Mouse (Mus musculus) ES-E14 (cell line): ENCODE results near the gene Ptprg. TPM values are rescaled to one million over a fixed set of nuclear protein-coding genes. Genes with fewer than 3 reads are reported as not detected.

Experiments used
- DNase-seq: peaks from one replicate; pipeline ENCODE4 v3.0.0-alpha.2; 2013; ENCODE audit warnings: low read depth, low spot score
- H3K27ac ChIP-seq: 2 replicates; pipeline ENCODE4 v1.5.1; 2012; ENCODE audit warnings: low read depth, mild to moderate bottlenecking, low read length, moderate library complexity, mixed read lengths; ENCODE audit not compliant: poor library complexity, insufficient read depth, severe bottlenecking
- H3K36me3 ChIP-seq: 2 replicates; pipeline ENCODE4 v1.6.1; 2012; ENCODE audit warnings: mild to moderate bottlenecking, low read length, moderate library complexity, mixed read lengths; ENCODE audit not compliant: control insufficient read depth, poor library complexity, insufficient read depth, severe bottlenecking
- H3K4me1 ChIP-seq, 2 experiments: fragments of 150-350 bp in 1 of 2; sonication (generic) in 1 of 2; 2 replicates each; pipeline ENCODE4 v1.6.1; 2012; ENCODE audit warnings: low read length in 2 of 2, mild to moderate bottlenecking in 1 of 2, mixed read lengths in 1 of 2; ENCODE audit not compliant: control insufficient read depth in 2 of 2, insufficient read depth in 2 of 2, poor library complexity in 1 of 2
- H3K4me3 ChIP-seq, 2 experiments: fragments of 150-350 bp in 1 of 2; sonication (generic) in 1 of 2; 2 replicates each; pipeline ENCODE4 v1.5.1; 2012; ENCODE audit warnings: low read length in 2 of 2, low read depth in 1 of 2, mild to moderate bottlenecking in 1 of 2, mixed read lengths in 1 of 2; ENCODE audit not compliant: insufficient read depth in 1 of 2, poor library complexity in 1 of 2, severe bottlenecking in 1 of 2
- H3K9ac ChIP-seq: 2 replicates; pipeline ENCODE4 v1.6.1; 2012; ENCODE audit warnings: low read depth, mild to moderate bottlenecking, low read length, mixed read lengths; ENCODE audit not compliant: poor library complexity, insufficient read depth, severe bottlenecking
- H3K9me3 ChIP-seq: fragments of 150-350 bp; sonication (generic); 2 replicates; pipeline ENCODE4 v1.6.1; 2012; ENCODE audit warnings: low read depth, mild to moderate bottlenecking, low read length; ENCODE audit not compliant: control insufficient read depth, insufficient read depth
- CHD2 ChIP-seq: IDR thresholded peaks from 2 replicates; pipeline ENCODE4 v1.6.1; 2014; ENCODE audit warnings: mild to moderate bottlenecking, low read depth, low read length, inconsistent platforms
- HCFC1 ChIP-seq: IDR thresholded peaks from 2 replicates; pipeline ENCODE4 v1.6.1; 2012; ENCODE audit warnings: low read length, inconsistent platforms, borderline replicate concordance; ENCODE audit not compliant: insufficient read depth
- MAFK ChIP-seq: IDR thresholded peaks from 2 replicates; pipeline ENCODE4 v1.6.1; 2014; ENCODE audit warnings: mild to moderate bottlenecking, low read depth, low read length, inconsistent platforms; ENCODE audit not compliant: insufficient read depth
- ZC3H11A ChIP-seq: IDR thresholded peaks from 2 replicates; pipeline ENCODE4 v1.6.1; 2012; ENCODE audit warnings: low read depth, mild to moderate bottlenecking, inconsistent platforms, low read length, borderline replicate concordance
- ZNF384 ChIP-seq: IDR thresholded peaks from 2 replicates; pipeline ENCODE4 v1.6.1; 2012; ENCODE audit warnings: low read depth, low read length, inconsistent platforms
- in situ Hi-C, 2 experiments: fragments of 600-800 bp; cut with MboI; formaldehyde crosslinking; loops; one replicate each; pipeline ENCODE4 v1.15.1; 2025; ENCODE audit warnings: low sequenced_read_pairs in 2 of 2, inconsistent platforms in 1 of 2; ENCODE audit not compliant: unreplicated experiment in 2 of 2
- total RNA-seq: library from RNA; depleted of rRNA; stranded (reverse); fragments of 300-350 nt; gene quantifications from 2 replicates; pipeline ENCODE4 v1.2.3, GENCODE M21; 2012

Ptprg gene
- total RNA-seq, 1 experiment, result 59.8 TPM

DNA sequence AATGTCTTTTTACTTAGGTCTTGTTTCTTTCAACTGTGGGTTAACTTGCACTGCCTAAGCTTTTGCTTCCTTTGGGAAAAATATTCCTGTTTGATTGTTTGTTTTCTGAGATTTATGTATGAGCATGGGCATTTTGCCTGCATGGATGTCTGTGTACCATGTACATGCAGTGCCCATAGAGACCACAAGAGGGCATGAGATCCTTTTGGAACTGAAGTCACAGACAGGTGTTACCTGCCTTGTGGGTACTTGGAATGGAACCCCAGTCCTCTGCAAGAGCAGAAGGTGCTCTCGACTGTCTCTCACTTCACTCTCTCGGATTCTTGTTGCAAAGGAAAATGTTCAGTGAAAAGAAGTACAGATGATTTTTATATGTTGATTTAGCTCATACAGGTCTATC, 655.2 kb downstream of the Ptprg start:
- no peaks in the 10 kb centered on the region; the same call in 1 of the 2 replicates for H3K36me3 ChIP-seq
- TF ChIP-seq CHD2 (no peak), ZC3H11A (peak; percentile 76), MAFK (no peak), ZNF384 (no peak), HCFC1 (no peak)
- no peak overlapping the region for H3K9ac ChIP-seq
- H3K9me3 ChIP-seq, result no peaks in the 10 kb centered on the region
- H3K4me1 ChIP-seq, result no peaks in the 10 kb centered on the region
- in situ Hi-C loops, result no loop called here
- H3K27ac ChIP-seq, result no peak overlapping the region
- H3K4me3 ChIP-seq, result no peak overlapping the region
- DNase-seq, result peak; percentile 33

DNA sequence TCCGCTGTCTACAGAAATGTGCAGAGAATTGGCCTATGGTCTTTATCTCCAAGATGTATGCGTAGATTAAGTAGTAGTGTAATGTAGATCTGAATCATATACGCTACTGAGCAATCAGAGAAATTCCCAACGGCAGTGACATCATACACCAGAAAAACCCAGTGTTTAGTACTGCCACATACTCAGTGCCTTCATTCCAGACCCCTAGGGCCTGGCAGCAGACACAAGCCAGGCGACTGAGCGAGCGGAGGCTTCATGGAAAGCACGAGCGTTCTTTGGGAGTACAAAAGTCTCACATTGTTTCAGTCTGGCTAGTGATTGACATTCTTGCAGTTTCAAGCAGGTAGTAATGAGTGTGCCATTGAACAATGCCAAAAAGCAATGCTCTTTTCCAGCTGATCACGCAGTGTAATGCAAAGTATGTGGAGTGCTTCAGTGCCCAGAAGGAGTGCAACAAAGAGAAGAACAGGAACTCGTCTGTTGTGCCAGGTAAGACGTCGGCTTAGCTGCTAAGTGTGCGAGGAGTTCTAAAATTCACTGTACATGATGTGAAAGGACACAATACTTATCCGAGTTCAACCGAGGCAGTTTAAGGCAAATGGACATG, 665.3 kb downstream of the Ptprg start:
- H3K9ac ChIP-seq, result no peak overlapping the region
- in situ Hi-C loops, result no loop called here
- no peak overlapping the region for H3K4me3 ChIP-seq
- no peaks in the 10 kb centered on the region for H3K9me3 ChIP-seq
- peaks cover 2% of the 10 kb centered on the region for H3K36me3 ChIP-seq
- no peak for DNase-seq
- H3K4me1 ChIP-seq, result no peaks in the 10 kb centered on the region
- no peak for TF ChIP-seq ZC3H11A
- TF ChIP-seq HCFC1, result no peak
- no peak for TF ChIP-seq CHD2
- no peak for TF ChIP-seq ZNF384
- TF ChIP-seq MAFK, result no peak
- no peak overlapping the region for H3K27ac ChIP-seq

DNA sequence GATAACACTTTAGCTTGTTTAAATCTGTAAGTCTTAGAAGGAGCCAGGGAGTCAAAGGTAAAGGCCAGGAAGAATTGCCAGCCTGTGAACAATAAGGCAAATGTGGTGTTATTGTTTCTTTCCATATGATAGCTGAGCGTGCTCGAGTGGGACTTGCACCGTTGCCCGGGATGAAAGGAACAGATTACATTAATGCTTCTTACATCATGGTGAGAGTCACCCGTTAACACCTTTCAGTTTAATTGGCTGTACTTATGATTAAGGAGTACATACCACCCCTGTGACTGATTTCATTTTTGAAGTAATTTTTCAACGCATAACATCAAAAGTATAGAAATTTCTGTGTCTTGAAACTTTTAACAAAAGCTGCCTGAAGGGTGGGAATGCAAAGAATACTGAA, 666.5 kb downstream of the Ptprg start:
- no peak for DNase-seq
- Histone ChIP-seq H3K4me3 (no peak overlapping the region), H3K4me1 (no peaks in the 10 kb centered on the region), H3K9ac (no peak overlapping the region), H3K9me3 (no peaks in the 10 kb centered on the region), H3K36me3 (peaks cover 2% of the 10 kb centered on the region), H3K27ac (no peak overlapping the region)
- TF ChIP-seq CHD2, result no peak
- TF ChIP-seq ZC3H11A, result no peak
- TF ChIP-seq HCFC1, result no peak
- no peak for TF ChIP-seq ZNF384
- TF ChIP-seq MAFK, result no peak
- in situ Hi-C loops, result no loop called here

DNA sequence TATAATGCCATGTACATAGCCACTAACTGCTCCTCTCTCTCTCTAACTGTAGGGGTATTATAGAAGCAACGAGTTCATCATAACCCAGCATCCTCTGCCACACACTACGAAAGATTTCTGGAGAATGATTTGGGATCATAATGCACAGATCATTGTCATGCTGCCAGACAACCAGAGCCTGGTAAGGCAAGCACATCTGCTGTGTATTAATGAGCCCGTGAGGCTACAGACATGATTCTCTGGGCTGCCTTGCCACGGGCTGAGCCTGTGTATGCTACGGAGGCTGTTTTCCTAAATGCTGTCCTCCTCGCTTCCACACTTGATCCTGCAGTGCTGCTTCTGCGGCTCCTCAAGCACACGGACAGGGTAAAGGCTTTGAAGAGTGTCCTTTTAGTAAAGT, 667.2 kb downstream of the Ptprg start:
- no peak for DNase-seq
- Histone ChIP-seq H3K9ac (no peak overlapping the region), H3K4me3 (no peak overlapping the region), H3K4me1 (no peaks in the 10 kb centered on the region), H3K36me3 (peaks cover 2% of the 10 kb centered on the region), H3K27ac (no peak overlapping the region), H3K9me3 (no peaks in the 10 kb centered on the region)
- no peak for TF ChIP-seq MAFK
- TF ChIP-seq CHD2, result no peak
- no peak for TF ChIP-seq ZNF384
- TF ChIP-seq ZC3H11A, result no peak
- no peak for TF ChIP-seq HCFC1
- in situ Hi-C loops, result no loop called here

DNA sequence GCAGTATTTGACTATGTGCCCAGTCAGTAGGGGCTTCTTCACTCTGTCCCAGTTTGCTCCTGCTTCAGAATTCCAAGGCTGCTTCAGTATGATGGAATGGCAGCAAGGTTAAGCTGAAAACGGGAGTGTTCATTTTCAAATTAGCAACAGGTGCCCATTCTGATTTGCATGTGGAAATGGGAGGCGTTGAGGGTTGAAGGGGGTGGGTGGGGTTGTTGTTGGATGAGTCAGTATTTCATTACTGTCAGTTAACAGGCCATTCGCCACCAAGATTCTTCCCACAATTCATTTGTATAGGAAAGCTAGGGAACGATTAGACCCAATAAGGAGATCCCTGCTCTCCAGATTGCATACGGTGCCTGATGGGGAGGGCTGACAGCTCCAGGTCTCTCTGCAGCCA, 668.2 kb downstream of the Ptprg start:
- Histone ChIP-seq H3K9me3 (no peaks in the 10 kb centered on the region), H3K27ac (no peak overlapping the region), H3K9ac (no peak overlapping the region), H3K36me3 (peaks cover 2% of the 10 kb centered on the region), H3K4me3 (no peak overlapping the region), H3K4me1 (no peaks in the 10 kb centered on the region)
- TF ChIP-seq ZC3H11A (no peak), CHD2 (no peak), ZNF384 (no peak), HCFC1 (no peak), MAFK (no peak)
- in situ Hi-C loops, result no loop called here
- no peak for DNase-seq
